Mouse (Mus musculus): Measurements from ENCODE around the gene Slc38a2. TPM values are rescaled to one million over a fixed set of nuclear protein-coding genes. Genes with fewer than 3 reads are reported as not detected.

Gene Slc38a2
- polyA plus RNA-seq, 1 experiment from 2014 or later: 104 TPM

- Histone ChIP-seq H3K4me1 (0 out of 2 replicates have a peak, but pooled peaks cover 3% of the 10 kb centered on the region), H3K27ac (no peak overlapping the region), H3K4me2 (no peak overlapping the region), H3K9me3 (no peaks in the 10 kb centered on the region), H3K9ac (no peak overlapping the region), H3K4me3 (replicated peaks) (no peak overlapping the region), H3K36me3 (no peaks in the 10 kb centered on the region), H3K27me3 (replicated peaks) (no peaks in the 10 kb centered on the region)
- no peak for ATAC-seq (ENCODE audit: insufficient read depth, low FRiP score, low read depth)
- WGBS: 54% methylated on average over 2 of the region's 2 CpGs
These were observed 8.4 kb upstream of the Slc38a2 start for GRCm38 (mm10) chr15:96707936-96708335.

GRCm38 (mm10) chr15:96702466-96703031 lies 3.0 kb upstream of the Slc38a2 start:
- no peak for ATAC-seq (ENCODE audit: insufficient read depth, low FRiP score, low read depth)
- no peaks in the 10 kb centered on the region for H3K9me3 ChIP-seq
- no peak overlapping the region for H3K4me2 ChIP-seq
- H3K27ac ChIP-seq: no peak overlapping the region
- H3K4me1 ChIP-seq: peaks cover 7% of the 10 kb centered on the region
- H3K9ac ChIP-seq: no peak overlapping the region
- H3K36me3 ChIP-seq: no peaks in the 10 kb centered on the region
- no peaks in the 10 kb centered on the region for H3K27me3 ChIP-seq (replicated peaks)
- H3K4me3 ChIP-seq (replicated peaks): no peak overlapping the region
- 88% methylated on average over 12 of the region's 12 CpGs for WGBS

- Histone ChIP-seq H3K9me3 (no peaks in the 10 kb centered on the region), H3K9ac (no peak overlapping the region), H3K4me1 (peaks cover 14% of the 10 kb centered on the region), H3K27ac (peak overlapping the region; percentile 100; the same call in 1 of the 2 replicates), H3K4me2 (peak overlapping the region; percentile 76), H3K36me3 (peaks cover under 1% of the 10 kb centered on the region; the same call in 1 of the 2 replicates), H3K4me3 (replicated peaks) (peak overlapping the region; percentile 89), H3K27me3 (replicated peaks) (no peaks in the 10 kb centered on the region)
- ATAC-seq (ENCODE audit: insufficient read depth, low FRiP score, low read depth): no peak
- WGBS: 32% methylated on average over 13 of the region's 13 CpGs
These were observed 1.2 kb upstream of the Slc38a2 start for GRCm38 (mm10) chr15:96700766-96701165.

- ATAC-seq (ENCODE audit: insufficient read depth, low FRiP score, low read depth): peak; percentile 80
- H3K4me1 ChIP-seq: peaks cover 28% of the 10 kb centered on the region
These were observed 677 bp downstream of the Slc38a2 start for GRCm38 (mm10) chr15:96698658-96699448.

GRCm38 (mm10) chr15:96697901-96698657 lies 1.5 kb downstream of the Slc38a2 start:
- Histone ChIP-seq H3K36me3 (peaks cover 28% of the 10 kb centered on the region), H3K9ac (peak overlapping the region; percentile 20; the same call in 1 of the 2 replicates), H3K4me3 (replicated peaks) (peak overlapping the region; percentile 89), H3K4me2 (peak overlapping the region; percentile 76), H3K27ac (peak overlapping the region; percentile 100), H3K27me3 (replicated peaks) (no peaks in the 10 kb centered on the region), H3K4me1 (peaks cover 34% of the 10 kb centered on the region), H3K9me3 (no peaks in the 10 kb centered on the region)
- 7% methylated on average over 19 of the region's 19 CpGs for WGBS
- no peak for ATAC-seq (ENCODE audit: insufficient read depth, low FRiP score, low read depth)

More at GRCm38 (mm10) chr15:96698658-96699448, 677 bp downstream of the Slc38a2 start:
- peak overlapping the region; percentile 100 for H3K27ac ChIP-seq
- no peaks in the 10 kb centered on the region for H3K27me3 ChIP-seq (replicated peaks)
- H3K9me3 ChIP-seq: no peaks in the 10 kb centered on the region
- H3K4me3 ChIP-seq (replicated peaks): peak overlapping the region; percentile 89
- peaks cover 20% of the 10 kb centered on the region for H3K36me3 ChIP-seq
- 1% methylated on average over 92 of the region's 101 CpGs for WGBS
- H3K4me2 ChIP-seq: peak overlapping the region; percentile 76
- peak overlapping the region; percentile 92 for H3K9ac ChIP-seq

DNA sequence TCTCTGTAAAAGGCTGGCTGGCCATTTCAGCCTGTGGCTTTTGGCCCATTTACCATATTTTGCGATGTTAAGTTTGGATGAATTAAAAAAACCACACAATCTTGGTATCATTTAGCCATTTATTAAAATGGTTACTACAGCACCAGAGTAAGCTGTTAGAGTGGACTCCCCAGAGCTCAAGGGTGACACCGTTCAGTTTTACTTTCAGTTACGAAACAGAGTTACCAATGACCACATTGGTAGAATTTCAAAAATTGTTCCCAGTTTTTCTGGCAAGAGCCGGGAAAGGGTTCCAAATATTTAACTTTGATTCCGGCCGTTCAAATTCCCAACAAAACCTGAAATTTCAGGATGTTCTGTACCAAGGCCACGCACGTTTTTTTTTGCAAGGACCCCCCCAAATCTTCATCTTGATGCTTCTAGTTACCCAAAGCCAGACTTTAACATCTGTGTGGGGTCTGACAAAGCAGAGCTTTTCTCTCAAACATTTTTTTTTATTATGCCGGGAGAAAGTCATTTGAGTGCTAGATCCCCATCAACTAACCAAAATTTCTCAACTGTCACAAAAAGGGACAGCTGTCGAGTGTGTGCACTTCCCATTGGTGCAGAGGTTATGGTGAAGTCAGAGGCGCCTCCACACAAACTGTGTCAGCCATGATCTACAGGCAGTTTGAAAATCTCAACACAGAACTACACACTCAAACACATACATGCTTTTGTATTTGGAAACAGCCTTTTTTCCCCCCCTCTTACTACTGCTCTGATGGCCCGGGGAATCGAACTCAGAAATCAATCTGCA lies 2.8 kb downstream of the Slc38a2 start:
- Histone ChIP-seq H3K4me2 (peak overlapping the region; percentile 76), H3K9ac (peak overlapping the region; percentile 20; the same call in 1 of the 2 replicates), H3K36me3 (peaks cover 42% of the 10 kb centered on the region), H3K9me3 (no peaks in the 10 kb centered on the region), H3K4me1 (peaks cover 34% of the 10 kb centered on the region), H3K27ac (no peak overlapping the region; the same call in 1 of the 2 replicates), H3K27me3 (replicated peaks) (no peaks in the 10 kb centered on the region), H3K4me3 (replicated peaks) (peak overlapping the region; percentile 89)
- WGBS: 37% methylated on average over 13 of the region's 13 CpGs
- no peak for ATAC-seq (ENCODE audit: insufficient read depth, low FRiP score, low read depth)

- Histone ChIP-seq H3K27me3 (replicated peaks) (no peaks in the 10 kb centered on the region), H3K9me3 (no peaks in the 10 kb centered on the region), H3K4me3 (replicated peaks) (peak overlapping the region; percentile 89), H3K4me1 (peaks cover 33% of the 10 kb centered on the region), H3K36me3 (peaks cover 51% of the 10 kb centered on the region), H3K27ac (no peak overlapping the region), H3K4me2 (peak overlapping the region; percentile 76), H3K9ac (no peak overlapping the region)
- 57% methylated on average over 26 of the region's 26 CpGs for WGBS
- ATAC-seq (ENCODE audit: insufficient read depth, low FRiP score, low read depth): no peak
These were observed 3.8 kb downstream of the Slc38a2 start for GRCm38 (mm10) chr15:96695455-96696421.

DNA sequence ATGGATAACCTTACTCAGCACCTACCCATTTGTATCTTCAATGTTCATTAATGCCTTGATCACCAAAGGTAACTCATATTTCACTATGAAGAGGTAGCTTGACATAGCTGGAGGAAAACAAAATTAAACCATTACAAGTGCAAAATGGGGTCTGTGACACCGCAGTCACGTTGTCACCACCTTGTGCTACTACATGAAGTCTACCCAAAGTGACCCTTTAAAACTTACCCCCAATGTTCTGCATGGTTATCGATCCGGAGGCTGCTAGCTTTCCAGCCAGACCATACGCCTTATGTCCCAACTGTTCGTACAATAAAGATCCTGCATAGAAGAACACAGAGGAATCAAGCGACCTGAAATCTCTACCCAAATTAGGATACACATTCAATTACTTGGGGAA lies 4.5 kb downstream of the Slc38a2 start:
- no peak overlapping the region for H3K27ac ChIP-seq
- no peak overlapping the region for H3K9ac ChIP-seq
- no peak for ATAC-seq (ENCODE audit: insufficient read depth, low FRiP score, low read depth)
- no peak overlapping the region for H3K4me3 ChIP-seq (replicated peaks)
- no peaks in the 10 kb centered on the region for H3K27me3 ChIP-seq (replicated peaks)
- H3K9me3 ChIP-seq: no peaks in the 10 kb centered on the region
- peak overlapping the region; percentile 76; the same call in 1 of the 2 replicates for H3K4me2 ChIP-seq
- H3K36me3 ChIP-seq: peaks cover 57% of the 10 kb centered on the region
- H3K4me1 ChIP-seq: peaks cover 30% of the 10 kb centered on the region
- WGBS: 87% methylated on average over 7 of the region's 7 CpGs

DNA sequence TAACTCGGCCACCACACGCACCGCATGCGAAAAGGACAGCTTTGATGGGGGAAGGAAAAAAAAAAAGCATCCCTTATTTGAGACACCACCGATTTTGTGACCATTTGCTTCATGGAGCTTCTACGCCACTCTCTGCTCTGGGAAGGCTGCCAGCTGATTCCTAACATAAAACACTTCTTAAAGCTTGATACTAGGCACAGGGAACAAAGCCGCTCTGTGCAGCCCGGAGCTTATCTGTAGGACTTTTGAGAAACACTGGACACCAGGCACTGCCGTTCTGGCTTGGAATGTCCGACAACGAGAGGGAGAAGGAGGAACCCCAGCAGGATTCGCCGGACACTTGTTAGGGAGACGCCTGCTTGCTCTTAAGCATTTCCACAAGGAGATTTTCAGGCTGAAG lies 5.8 kb downstream of the Slc38a2 start:
- H3K27me3 ChIP-seq (replicated peaks): no peaks in the 10 kb centered on the region
- 65% methylated on average over 14 of the region's 14 CpGs for WGBS
- no peak overlapping the region for H3K4me3 ChIP-seq (replicated peaks)
- no peak overlapping the region for H3K4me2 ChIP-seq
- ATAC-seq (ENCODE audit: insufficient read depth, low FRiP score, low read depth): no peak
- H3K9me3 ChIP-seq: no peaks in the 10 kb centered on the region
- peak overlapping the region; percentile 32; the same call in 1 of the 2 replicates for H3K27ac ChIP-seq
- peaks cover 67% of the 10 kb centered on the region for H3K36me3 ChIP-seq
- peaks cover 34% of the 10 kb centered on the region for H3K4me1 ChIP-seq
- H3K9ac ChIP-seq: no peak overlapping the region

- Histone ChIP-seq H3K9me3 (no peaks in the 10 kb centered on the region), H3K27ac (no peak overlapping the region), H3K4me1 (peaks cover 35% of the 10 kb centered on the region), H3K9ac (no peak overlapping the region), H3K36me3 (peaks cover 76% of the 10 kb centered on the region), H3K4me2 (no peak overlapping the region), H3K27me3 (replicated peaks) (no peaks in the 10 kb centered on the region), H3K4me3 (replicated peaks) (no peak overlapping the region)
- no peak for ATAC-seq (ENCODE audit: insufficient read depth, low FRiP score, low read depth)
- WGBS: 89% methylated on average over 11 of the region's 11 CpGs
These were observed 7.1 kb downstream of the Slc38a2 start for GRCm38 (mm10) chr15:96692401-96692800.
